Mouse (Mus musculus) heart, adult 2 months (tissue): ENCODE results near the gene Fetub. TPM values are rescaled to one million over a fixed set of nuclear protein-coding genes. Genes with fewer than 3 reads are reported as not detected.
"Not testable (repeated sequence)": the region's sequence is repeated elsewhere in the genome, so short reads cannot be mapped to it uniquely, and the experiment has no call there.

Experiments used
- DNase-seq, 2 experiments: peaks; one replicate each; pipeline ENCODE4 v3.0.0; 2021
- H3K27ac ChIP-seq: fragments of 200-600 bp; 2 replicates; pipeline ENCODE4 v1.8.1; 2022
- H3K27me3 ChIP-seq: fragments of 200-500 bp; 2 replicates; pipeline ENCODE4 v1.6.1; 2012; ENCODE audit warnings: mild to moderate bottlenecking, low read length, inconsistent platforms, mixed read lengths; ENCODE audit not compliant: control insufficient read depth, insufficient read depth
- H3K36me3 ChIP-seq: fragments of 200-500 bp; 2 replicates; pipeline ENCODE4 v1.6.1; 2012; ENCODE audit warnings: low read length, inconsistent platforms; ENCODE audit not compliant: control insufficient read depth, insufficient read depth
- H3K4me1 ChIP-seq: fragments of 200-500 bp; 2 replicates; pipeline ENCODE4 v1.6.1; 2011; ENCODE audit warnings: low read length; ENCODE audit not compliant: control insufficient read depth, insufficient read depth
- H3K4me3 ChIP-seq: fragments of 200-600 bp; 2 replicates; pipeline ENCODE4 v1.8.1; 2022
- H3K79me2 ChIP-seq: fragments of 200-500 bp; replicated peaks from 2 replicates; pipeline ENCODE4 v1.6.1; 2012; ENCODE audit warnings: mild to moderate bottlenecking, inconsistent platforms, low read length, moderate library complexity, mixed read lengths; ENCODE audit not compliant: control insufficient read depth, insufficient read depth
- H3K9ac ChIP-seq: fragments of 200-500 bp; 2 replicates; pipeline ENCODE4 v1.6.1; 2012; ENCODE audit warnings: low read depth, mild to moderate bottlenecking, control low read depth, inconsistent platforms, low read length, mixed read lengths
- CTCF ChIP-seq: fragments of 200-600 bp; IDR thresholded peaks from 2 replicates; pipeline ENCODE4 v1.8.1; 2022; ENCODE audit warnings: antibody characterized with exemption, mild to moderate bottlenecking, moderate library complexity
- EP300 ChIP-seq: fragments of 200-500 bp; IDR thresholded peaks from 2 replicates; pipeline ENCODE4 v1.6.1; 2011; ENCODE audit warnings: low read depth, low read length, control low read depth; ENCODE audit not compliant: insufficient read depth
- POLR2A ChIP-seq: fragments of 200-500 bp; IDR thresholded peaks from 2 replicates; pipeline ENCODE4 v1.6.1; 2011; ENCODE audit warnings: mild to moderate bottlenecking, low read depth, low read length, control low read depth; ENCODE audit not compliant: insufficient read depth
- WGBS: fragments of 180-500 bp; shearing (Covaris S2); methylation state at CpG from one replicate; pipeline ENCODE4 v1.1.7; 2018; 5-methylcytosine and 5-hydroxymethylcytosine counted together
- intact Hi-C: fragments of 180-260 bp; cut with DNase I; formaldehyde crosslinking; loops from one replicate; pipeline ENCODE4 v1.15.1; 2025
- polyA plus RNA-seq: library from polyadenylated mRNA; depleted of rRNA; stranded (reverse); fragments of >200 nt; gene quantifications from 2 replicates; pipeline ENCODE4 v1.2.3, GENCODE M21; 2012
- total RNA-seq, 2 experiments: library from RNA; stranded (reverse); gene quantifications; 2 replicates each; pipeline ENCODE4 v1.2.3; 2021

The Fetub gene
- total and polyA plus RNA-seq, 3 experiments: 0.27 to 0.86 (median 0.57) TPM

GRCm38 (mm10) chr16:22931431-22932200, 13.5 kb downstream of the Fetub start:
- DNase-seq: no peak
- no peaks in the 10 kb centered on the region for H3K27me3 ChIP-seq
- H3K79me2 ChIP-seq: no peaks in the 10 kb centered on the region
- no peak overlapping the region for H3K9ac ChIP-seq
- TF ChIP-seq POLR2A (no peak), CTCF (no peak), EP300 (no peak)
- no peaks in the 10 kb centered on the region for H3K36me3 ChIP-seq
- intact Hi-C loops: no loop called here
- no peak overlapping the region for H3K27ac ChIP-seq
- WGBS: 82% methylated on average over 11 of the region's 11 CpGs
- no peak overlapping the region for H3K4me3 ChIP-seq
- no peaks in the 10 kb centered on the region for H3K4me1 ChIP-seq

- no peak for TF ChIP-seq CTCF
- no peak for TF ChIP-seq EP300
- TF ChIP-seq POLR2A: no peak
- intact Hi-C loops: no loop called here
- Histone ChIP-seq H3K27ac (no peak overlapping the region), H3K36me3 (no peaks in the 10 kb centered on the region), H3K4me3 (no peak overlapping the region), H3K27me3 (no peaks in the 10 kb centered on the region), H3K79me2 (no peaks in the 10 kb centered on the region), H3K4me1 (no peaks in the 10 kb centered on the region), H3K9ac (no peak overlapping the region)
- DNase-seq: no peak
- WGBS: 84% methylated on average over 12 of the region's 12 CpGs
Measured at GRCm38 (mm10) chr16:22937631-22938030, 19.5 kb downstream of the Fetub start.

- intact Hi-C loops: no loop called here
- no peaks in the 10 kb centered on the region for H3K4me1 ChIP-seq
Measured at GRCm38 (mm10) chr16:22938541-22938940, 20.4 kb downstream of the Fetub start.

GRCm38 (mm10) chr16:22939120-22939695, 21.1 kb downstream of the Fetub start:
- Histone ChIP-seq H3K36me3 (no peaks in the 10 kb centered on the region), H3K4me3 (no peak overlapping the region), H3K27me3 (no peaks in the 10 kb centered on the region), H3K27ac (no peak overlapping the region), H3K4me1 (no peaks in the 10 kb centered on the region), H3K9ac (no peak overlapping the region), H3K79me2 (no peaks in the 10 kb centered on the region)
- no peak for DNase-seq
- intact Hi-C loops: no loop called here
- no peak for TF ChIP-seq CTCF
- 58% methylated on average over 8 of the region's 8 CpGs for WGBS

More at GRCm38 (mm10) chr16:22938541-22938940, 20.4 kb downstream of the Fetub start:
- Histone ChIP-seq H3K27me3 (no peaks in the 10 kb centered on the region), H3K36me3 (no peaks in the 10 kb centered on the region), H3K27ac (no peak overlapping the region), H3K4me3 (no peak overlapping the region), H3K9ac (no peak overlapping the region), H3K79me2 (no peaks in the 10 kb centered on the region)
- 71% methylated on average over 2 of the region's 2 CpGs for WGBS
- DNase-seq: no peak
- TF ChIP-seq EP300 (no peak), POLR2A (no peak), CTCF (no peak)

GRCm38 (mm10) chr16:22941825-22942476, 23.8 kb downstream of the Fetub start:
- DNase-seq, H3K4me1 ChIP-seq, H3K4me3 ChIP-seq, H3K36me3 ChIP-seq, H3K9ac ChIP-seq, H3K27ac ChIP-seq, H3K79me2 ChIP-seq, H3K27me3 ChIP-seq, intact Hi-C loops: not testable (repeated sequence)

- Histone ChIP-seq H3K4me1 (no peaks in the 10 kb centered on the region), H3K79me2 (no peaks in the 10 kb centered on the region), H3K9ac (no peak overlapping the region), H3K27ac (no peak overlapping the region), H3K4me3 (no peak overlapping the region), H3K36me3 (no peaks in the 10 kb centered on the region), H3K27me3 (no peaks in the 10 kb centered on the region)
- 84% methylated on average over 2 of the region's 2 CpGs for WGBS
- no peak for TF ChIP-seq EP300
- DNase-seq: no peak
- intact Hi-C loops: no loop called here
Measured at GRCm38 (mm10) chr16:22947371-22947770, 29.2 kb downstream of the Fetub start.
